ENCODE assay signal across 26 mouse cellular contexts in genomic region chr7:64724409-64724808, GRCm38 (mm10).
A peak's percentile ranks its signal among the peaks of the same experiment; 100 is the strongest.
DNase-seq lines count a peak whose midpoint lies in the region; ATAC-seq and TF ChIP-seq lines count a peak whose summit lies in the region.
"Had no signal": no experiment of that assay in that cellular context is flagged by ENCODE, and none has a peak within 500 bp of the region (broad histone marks: within the 10 kb centered on the region; RNA-seq: fewer than 3 reads in every experiment).

No protein-coding gene starts in this region.

- H3K4me1 ChIP-seq in forebrain, postnatal 0 days (ENCODE audit: insufficient read depth) = no peaks in the 10 kb centered on the region
- peaks cover 15% of the 10 kb centered on the region for H3K4me1 ChIP-seq in forebrain, embryonic 13.5 days
- H3K4me1 ChIP-seq in midbrain, postnatal 0 days (ENCODE audit: insufficient read depth, low read length) = 0 out of 2 replicates have a peak, but pooled peaks cover 3% of the 10 kb centered on the region
- H3K4me1 ChIP-seq in midbrain, embryonic 16.5 days (ENCODE audit: control insufficient read depth, insufficient read depth, low read length) = peaks cover 13% of the 10 kb centered on the region
- H3K4me1 ChIP-seq: embryonic facial prominence, embryonic 13.5 days; embryonic facial prominence, embryonic 15.5 days; forebrain, embryonic 10.5 days had no signal

- H3K4me3 ChIP-seq in forebrain, postnatal 0 days (ENCODE audit: low read depth, low read length) = no peak overlapping the region
- no peak overlapping the region for H3K4me3 ChIP-seq in forebrain, embryonic 13.5 days
- no peak overlapping the region for H3K4me3 ChIP-seq in layer of hippocampus, adult 2 months
- no peak overlapping the region for H3K4me3 ChIP-seq in midbrain, postnatal 0 days (ENCODE audit: low read depth, low read length)
- H3K4me3 ChIP-seq in midbrain, embryonic 16.5 days (ENCODE audit: low read depth, low read length) = no peak overlapping the region
- H3K4me3 ChIP-seq: embryonic facial prominence, embryonic 13.5 days; embryonic facial prominence, embryonic 15.5 days; erythroblast, embryonic 14.5 days; forebrain, embryonic 10.5 days; forebrain, embryonic 12.5 days; forebrain, embryonic 15.5 days had no signal

- no peak for ATAC-seq in forebrain, postnatal 0 days
- no peak for ATAC-seq in forebrain, embryonic 13.5 days
- no peak for ATAC-seq in midbrain, postnatal 0 days (ENCODE audit: low FRiP score)
- no peak for ATAC-seq in midbrain, embryonic 16.5 days
- ATAC-seq: activated CD4-positive, CD25-positive, alpha-beta regulatory T cell, adult 4 months; CD4-positive, CD25-positive, alpha-beta regulatory T cell, adult 4 months; forebrain, embryonic 15.5 days; Patski had no signal

- no peak overlapping the region for H3K27ac ChIP-seq in forebrain, postnatal 0 days (ENCODE audit: low read depth, low read length)
- H3K27ac ChIP-seq in forebrain, embryonic 13.5 days = no peak overlapping the region
- peak overlapping the region; percentile 88 for H3K27ac ChIP-seq in layer of hippocampus, adult 2 months
- no peak overlapping the region for H3K27ac ChIP-seq in midbrain, postnatal 0 days (ENCODE audit: low read depth, low read length)
- no peak overlapping the region for H3K27ac ChIP-seq in midbrain, embryonic 16.5 days (ENCODE audit: low read length)
- H3K27ac ChIP-seq: embryonic facial prominence, embryonic 13.5 days; embryonic facial prominence, embryonic 15.5 days; forebrain, embryonic 10.5 days; forebrain, embryonic 12.5 days had no signal

- 92% methylated on average over 1 of the region's 1 CpGs for WGBS in forebrain, postnatal 0 days
- WGBS in forebrain, embryonic 13.5 days = 87% methylated on average over 1 of the region's 1 CpGs
- 74% methylated on average over 1 of the region's 1 CpGs for WGBS in midbrain, postnatal 0 days
- WGBS in midbrain, embryonic 16.5 days = 76% methylated on average over 1 of the region's 1 CpGs

- peak; percentile 18 for DNase-seq in forebrain, postnatal 0 days
- no peak for DNase-seq in layer of hippocampus, adult 2 months (ENCODE audit: low spot score in 2 of 2)
- no peak for DNase-seq in layer of hippocampus, adult 9-11 months
- no peak for DNase-seq in midbrain, postnatal 0 days (ENCODE audit: low spot score)
- DNase-seq: adrenal gland, adult 8-10 months; adrenal gland, postnatal 14 days; adrenal gland, postnatal 36 days; B cell, adult 2 months; cerebellum, adult 11-12 months; cerebellum, adult 2 months; cerebellum, adult 9-10 months; cerebellum, postnatal 10 days; cerebellum, postnatal 25 days; embryo, embryonic 11 days had no signal

- H3K9me3 ChIP-seq in forebrain, postnatal 0 days (ENCODE audit: low read length) = no peaks in the 10 kb centered on the region
- no peaks in the 10 kb centered on the region for H3K9me3 ChIP-seq in forebrain, embryonic 13.5 days (replicated peaks)
- H3K9me3 ChIP-seq in midbrain, postnatal 0 days (ENCODE audit: low read length) = no peaks in the 10 kb centered on the region
- no peaks in the 10 kb centered on the region for H3K9me3 ChIP-seq in midbrain, embryonic 16.5 days (replicated peaks; ENCODE audit: control insufficient read depth, low read length, poor library complexity, severe bottlenecking)
- H3K9me3 ChIP-seq: embryonic facial prominence, embryonic 13.5 days; embryonic facial prominence, embryonic 15.5 days; forebrain, embryonic 10.5 days; forebrain, embryonic 12.5 days; forebrain, embryonic 15.5 days had no signal

- peak; percentile 38; the same call in 1 of the 2 replicates for TF ChIP-seq CTCF in forebrain, postnatal 0 days (IDR thresholded peaks at IDR 0.05; ENCODE audit: low read depth)
- peak; percentile 63 for TF ChIP-seq CTCF in layer of hippocampus, adult 2 months (conservative IDR thresholded peaks at IDR 0.05)
- peak; percentile 63 for TF ChIP-seq CTCF in midbrain, postnatal 0 days (IDR thresholded peaks at IDR 0.05)

- H3K36me3 ChIP-seq in forebrain, postnatal 0 days (ENCODE audit: insufficient read depth) = 0 out of 2 replicates have a peak, but pooled peaks cover 2% of the 10 kb centered on the region
- no peaks in the 10 kb centered on the region for H3K36me3 ChIP-seq in forebrain, embryonic 13.5 days (ENCODE audit: poor library complexity, severe bottlenecking)
- peaks cover 2% of the 10 kb centered on the region; the same call in 1 of the 2 replicates for H3K36me3 ChIP-seq in midbrain, postnatal 0 days (ENCODE audit: insufficient read depth, low read length)
- H3K36me3 ChIP-seq in midbrain, embryonic 16.5 days (ENCODE audit: control insufficient read depth, insufficient read depth, low read length) = no peaks in the 10 kb centered on the region
- H3K36me3 ChIP-seq: embryonic facial prominence, embryonic 13.5 days; embryonic facial prominence, embryonic 15.5 days; forebrain, embryonic 10.5 days; forebrain, embryonic 12.5 days; forebrain, embryonic 15.5 days; G1E had no signal

- H3K9ac ChIP-seq in forebrain, postnatal 0 days = no peak overlapping the region
- no peak overlapping the region for H3K9ac ChIP-seq in forebrain, embryonic 13.5 days
- H3K9ac ChIP-seq in midbrain, postnatal 0 days (replicated peaks; ENCODE audit: low read length, poor library complexity, severe bottlenecking) = no peak overlapping the region
- H3K9ac ChIP-seq in midbrain, embryonic 16.5 days (ENCODE audit: low read depth, low read length) = no peak overlapping the region
- H3K9ac ChIP-seq: embryonic facial prominence, embryonic 13.5 days; embryonic facial prominence, embryonic 15.5 days; forebrain, embryonic 12.5 days; forebrain, embryonic 15.5 days had no signal

- H3K27me3 ChIP-seq in forebrain, postnatal 0 days (ENCODE audit: insufficient read depth, low read length) = no peaks in the 10 kb centered on the region
- no peaks in the 10 kb centered on the region for H3K27me3 ChIP-seq in forebrain, embryonic 13.5 days
- H3K27me3 ChIP-seq in midbrain, postnatal 0 days (ENCODE audit: insufficient read depth, low read length) = no peaks in the 10 kb centered on the region
- H3K27me3 ChIP-seq in midbrain, embryonic 16.5 days (ENCODE audit: control insufficient read depth, insufficient read depth, low read depth, low read length) = no peaks in the 10 kb centered on the region
- H3K27me3 ChIP-seq: embryonic facial prominence, embryonic 13.5 days; embryonic facial prominence, embryonic 15.5 days; forebrain, embryonic 12.5 days; forebrain, embryonic 15.5 days had no signal

- H3K4me2 ChIP-seq in forebrain, postnatal 0 days (ENCODE audit: low read depth) = no peak overlapping the region
- no peak overlapping the region for H3K4me2 ChIP-seq in forebrain, embryonic 13.5 days
- H3K4me2 ChIP-seq in midbrain, postnatal 0 days (ENCODE audit: low read depth, low read length, poor library complexity, severe bottlenecking) = no peak overlapping the region
- no peak overlapping the region for H3K4me2 ChIP-seq in midbrain, embryonic 16.5 days (ENCODE audit: low read length)
- H3K4me2 ChIP-seq: embryonic facial prominence, embryonic 13.5 days; embryonic facial prominence, embryonic 15.5 days; forebrain, embryonic 12.5 days; forebrain, embryonic 15.5 days had no signal
